Mouse (Mus musculus) kidney, postnatal 4 days (tissue): Measurements from ENCODE around the gene Kat7.

Source experiments
- DNase-seq, 2 experiments: peaks; one replicate each; pipeline ENCODE4 v3.0.0; 2021; ENCODE audit warnings: mixed read lengths in 2 of 2

Gene Kat7

GRCm38 (mm10) chr11:95276056-95276455, 34.0 kb downstream of the Kat7 start:
- DNase-seq: no peak

DNA sequence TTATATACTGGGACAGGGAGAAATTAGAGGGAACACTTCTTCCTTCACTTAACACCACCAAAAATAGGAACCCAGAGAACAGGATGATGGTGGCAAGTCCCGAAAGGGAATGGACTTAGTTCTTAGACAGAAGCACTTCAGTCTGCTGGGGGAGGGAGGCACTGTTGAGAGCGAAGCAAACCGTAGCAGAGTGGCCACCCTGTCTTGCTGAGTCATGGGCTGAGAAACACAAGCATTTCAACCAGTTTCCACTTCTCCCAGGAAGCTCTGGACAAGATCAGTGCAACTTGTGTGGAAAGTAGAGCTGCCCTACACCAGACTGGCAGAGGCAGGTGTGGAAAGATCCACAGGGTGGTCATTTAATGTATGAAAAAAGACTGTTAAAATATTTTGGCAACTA, 35.4 kb downstream of the Kat7 start:
- DNase-seq: no peak

DNA sequence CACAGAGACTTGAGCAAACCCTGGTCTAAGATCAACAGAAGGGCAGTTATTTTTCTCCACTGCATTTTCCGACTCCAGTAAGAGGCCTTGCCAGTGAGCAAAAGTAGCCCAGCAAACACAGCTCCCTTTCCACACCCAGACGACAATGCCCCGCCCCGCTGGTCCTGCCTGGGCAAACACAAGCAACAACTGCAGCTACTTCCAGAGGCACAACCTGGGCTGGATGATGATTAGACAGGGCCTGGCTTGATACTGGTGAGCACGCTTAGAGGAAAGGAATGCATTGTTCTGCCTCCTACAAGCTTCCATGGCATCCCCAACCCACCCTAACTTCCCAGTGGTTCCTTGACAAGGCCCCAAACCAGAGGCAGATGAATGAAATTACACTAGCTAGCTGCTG, 36.4 kb downstream of the Kat7 start:
- DNase-seq: peak in 1 of 2 experiments; percentile 5

DNA sequence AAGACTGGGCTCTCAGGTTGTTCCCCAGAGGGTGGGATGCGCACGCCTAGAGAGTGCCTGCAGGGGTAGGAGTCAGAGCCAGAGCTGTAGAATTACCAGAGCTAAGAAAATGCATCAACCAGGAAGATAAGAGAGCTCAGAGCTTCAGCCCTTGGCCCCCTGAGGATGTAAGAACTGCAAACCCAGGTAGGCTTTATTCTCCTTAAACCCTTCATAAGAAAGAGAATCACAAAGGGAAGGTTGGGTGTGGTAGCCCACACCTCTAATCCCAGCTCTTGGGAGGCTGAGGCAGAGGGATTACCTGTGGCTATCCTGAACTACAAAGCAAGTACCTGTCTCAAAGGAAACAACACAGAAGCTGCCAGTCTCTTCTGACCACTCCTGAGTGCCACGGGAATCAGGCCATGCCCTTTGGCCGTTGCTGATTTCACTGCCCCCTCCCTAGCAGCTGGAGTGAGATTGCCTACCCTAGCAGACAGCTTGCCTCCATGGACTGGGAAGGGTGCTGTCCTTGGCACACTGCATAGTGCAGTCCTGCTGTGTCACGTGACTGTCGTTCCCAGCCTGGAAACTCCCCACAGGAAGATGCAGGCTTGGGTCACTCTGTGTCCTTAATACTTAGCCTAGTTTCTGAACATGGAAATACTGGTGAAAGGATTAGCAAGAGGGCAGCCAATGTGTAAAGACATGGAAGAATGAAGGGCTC, 43.4 kb downstream of the Kat7 start:
- DNase-seq: peak in 1 of 2 experiments; percentile 56

GRCm38 (mm10) chr11:95264455-95265013, 45.5 kb downstream of the Kat7 start:
- DNase-seq: no peak

GRCm38 (mm10) chr11:95263816-95264454, 46.1 kb downstream of the Kat7 start:
- peak; percentile 81 to 84 for DNase-seq

GRCm38 (mm10) chr11:95261178-95261751, 48.8 kb downstream of the Kat7 start, which contains the start of gene Tac4:
Gene Tac4, plus strand, starts transcription at chr11:95261529.
- no peak for DNase-seq

GRCm38 (mm10) chr11:95259088-95259849, 50.8 kb downstream of the Kat7 start:
- DNase-seq: peak; percentile 95 to 96

DNA sequence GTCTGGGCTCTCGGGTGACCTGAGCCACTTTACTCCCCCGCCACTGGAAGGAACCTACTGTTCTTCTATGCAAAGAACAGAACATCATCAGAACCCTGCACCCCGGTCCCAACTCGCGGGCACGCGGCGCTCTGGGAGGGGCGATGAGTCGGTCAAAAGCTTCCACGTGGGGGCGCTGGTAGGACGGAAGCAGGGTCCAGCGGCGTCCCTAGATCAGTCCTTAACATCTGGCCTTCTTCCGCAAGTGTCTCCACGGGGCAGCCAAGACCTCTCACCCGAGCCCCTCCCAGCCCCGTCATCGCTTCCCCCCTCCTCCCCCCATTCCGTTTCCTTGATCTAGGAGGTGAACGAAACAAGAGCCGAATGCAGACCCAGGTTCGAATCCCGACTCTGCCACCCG, 51.6 kb downstream of the Kat7 start:
- DNase-seq: peak; percentile 93 to 94

DNA sequence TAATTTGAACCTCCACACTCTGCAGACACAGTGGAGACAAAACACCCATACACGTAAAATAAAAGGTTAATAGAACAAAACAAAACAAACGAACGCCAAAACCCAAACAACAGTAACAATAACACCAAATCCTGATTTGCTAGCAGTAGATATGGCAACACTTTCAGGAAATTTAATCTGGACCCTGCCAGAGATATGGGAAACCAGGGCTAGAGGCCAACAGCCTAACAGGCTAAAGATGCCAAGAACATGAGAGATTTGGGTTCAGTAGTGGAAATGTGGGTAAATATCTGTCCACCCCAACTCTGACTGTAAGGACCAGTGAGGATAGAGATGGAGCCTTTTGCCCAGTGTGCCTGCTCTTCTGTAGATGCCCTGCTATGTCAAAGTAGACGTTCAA, 52.1 kb downstream of the Kat7 start:
- DNase-seq: no peak

DNA sequence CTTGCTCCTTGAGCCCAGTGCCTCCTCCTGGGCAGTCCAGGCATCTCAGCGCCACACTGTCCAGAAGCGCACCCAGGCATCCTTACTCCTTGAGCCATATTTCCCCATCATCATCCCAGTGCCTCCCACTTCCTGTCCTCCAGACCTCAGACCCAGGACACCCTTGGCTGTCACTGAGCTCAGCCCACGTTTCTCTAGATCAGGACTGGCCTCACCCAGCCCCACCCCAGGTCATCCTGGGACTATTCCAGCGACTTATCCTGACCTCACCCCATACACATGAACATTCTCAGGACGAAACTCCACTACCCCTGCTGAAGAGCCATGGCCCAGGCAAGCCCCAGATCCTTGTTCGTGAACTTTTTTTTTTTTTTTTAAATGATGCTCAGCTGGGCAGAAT, 54.3 kb downstream of the Kat7 start:
- no peak for DNase-seq

- peak in 1 of 2 experiments; percentile 3 for DNase-seq
Observed at GRCm38 (mm10) chr11:95254165-95254564, 55.9 kb downstream of the Kat7 start.

- DNase-seq: peak; percentile 39 to 70
Observed at GRCm38 (mm10) chr11:95252104-95252503, 57.9 kb downstream of the Kat7 start.

GRCm38 (mm10) chr11:95251295-95251694, 58.8 kb downstream of the Kat7 start:
- peak; percentile 90 to 91 for DNase-seq

DNA sequence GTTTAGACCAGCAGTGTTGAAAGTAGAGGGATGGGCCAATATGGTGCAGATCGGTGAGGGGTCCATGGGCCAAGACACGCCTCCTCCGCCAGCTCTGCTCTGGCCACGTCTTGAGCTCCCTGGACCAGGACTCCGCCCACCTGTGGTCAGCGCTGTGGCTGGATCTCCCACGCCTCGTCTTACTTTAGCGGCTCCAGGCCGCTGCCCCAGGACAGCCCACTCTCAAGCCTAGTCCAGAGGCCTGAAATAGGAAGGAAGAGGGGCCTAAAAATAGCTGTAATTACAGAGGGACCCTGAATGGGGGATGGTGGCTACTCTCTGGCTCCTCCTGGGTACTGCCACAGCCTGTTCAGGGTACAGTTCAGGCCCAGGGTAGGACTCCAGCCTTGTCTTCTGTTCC, 59.9 kb downstream of the Kat7 start:
- DNase-seq: peak; percentile 62 to 76

- no peak for DNase-seq
Observed at GRCm38 (mm10) chr11:95247065-95247464, 63.0 kb downstream of the Kat7 start.

GRCm38 (mm10) chr11:95245456-95245855, 64.6 kb downstream of the Kat7 start:
- DNase-seq: no peak

DNA sequence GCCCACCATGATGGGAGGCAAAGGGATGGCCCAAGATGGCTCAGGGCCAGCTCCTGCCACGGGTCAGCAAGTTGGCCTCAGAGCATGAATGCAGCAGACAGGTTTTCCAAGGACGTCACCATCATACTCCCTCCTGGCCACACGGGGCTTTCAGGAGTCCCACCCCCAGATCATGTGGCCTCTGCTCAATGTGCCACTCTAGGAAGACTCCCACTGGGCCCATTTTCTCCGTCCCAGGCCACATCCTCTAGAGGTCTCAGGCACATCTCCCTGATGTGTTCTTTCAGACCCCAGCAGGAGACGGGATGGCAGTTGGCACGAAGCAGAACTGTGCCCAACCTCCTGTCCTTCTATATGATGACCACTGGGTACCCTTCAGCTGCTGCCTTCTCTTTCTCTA, 67.4 kb downstream of the Kat7 start:
- no peak for DNase-seq

- DNase-seq: no peak
Observed at GRCm38 (mm10) chr11:95238477-95238876, 71.6 kb downstream of the Kat7 start.

GRCm38 (mm10) chr11:95232329-95232696, 77.7 kb downstream of the Kat7 start:
- no peak for DNase-seq

- DNase-seq: peak; percentile 88 to 89
Observed at GRCm38 (mm10) chr11:95231688-95232328, 78.2 kb downstream of the Kat7 start.

DNA sequence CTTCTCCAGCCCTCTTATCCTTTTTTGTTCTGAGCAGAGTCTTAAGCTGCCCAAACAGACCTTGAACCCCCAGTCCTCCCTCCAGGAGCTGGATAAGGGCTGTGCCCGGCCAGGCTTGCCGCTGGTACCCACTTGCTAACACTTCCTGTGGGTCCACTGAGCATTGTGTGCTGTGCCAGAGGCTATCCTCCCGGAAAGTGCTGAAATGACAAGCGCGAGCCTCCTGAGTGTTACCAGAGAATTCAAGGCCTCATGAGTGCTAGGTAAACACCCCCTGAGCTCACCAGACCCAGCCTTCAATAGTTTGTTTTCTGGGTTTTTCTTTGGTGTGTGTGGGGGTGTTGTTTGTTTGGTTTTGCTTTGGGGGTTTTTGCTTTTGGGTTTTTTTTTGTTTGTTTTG, 82.6 kb downstream of the Kat7 start:
- DNase-seq: no peak

DNA sequence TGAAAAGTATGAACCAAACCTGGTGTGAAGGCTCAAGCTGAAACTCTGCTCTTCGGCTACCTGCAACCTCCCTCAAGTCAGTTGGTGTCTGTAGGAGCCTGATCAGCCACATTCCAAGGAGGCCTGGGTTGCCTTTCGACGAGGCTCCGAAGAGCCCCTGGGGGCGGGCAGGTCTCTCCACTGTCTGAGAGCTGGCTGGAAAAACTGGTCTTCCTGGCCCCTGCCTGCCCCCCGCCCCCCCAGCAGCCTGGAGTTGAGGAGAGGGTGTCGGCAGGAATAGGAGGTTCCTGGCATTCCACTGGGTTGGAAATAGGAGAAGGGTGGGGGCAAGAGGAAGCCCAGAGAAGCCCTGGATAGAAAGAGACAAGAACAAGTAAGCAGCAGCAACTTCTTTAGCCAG, 84.6 kb downstream of the Kat7 start:
- DNase-seq: no peak
